Mouse (Mus musculus): ENCODE measurements around the gene Hspa13. TPM values are rescaled to one million over a fixed set of nuclear protein-coding genes. Genes with fewer than 3 reads are reported as not detected.

Gene Hspa13
- polyA plus RNA-seq (2014; fragmentation: Illumina TruSeq; extraction: RNeasy Lipid Tissue Mini Kit (QIAGEN cat#74804); ENCODE audit: low read depth, low replicate concordance): 48.0 TPM

GRCm38 (mm10) chr16:75766388-75767249, at the start of gene Hspa13:
Gene Hspa13 (minus strand): TSS chr16:75767104.

Other genes with a start within 250 kb of the Hspa13 start
- gene Lipi, start 181.0 kb downstream of the Hspa13 start, polyA plus RNA-seq (2014; fragmentation: Illumina TruSeq; extraction: RNeasy Lipid Tissue Mini Kit (QIAGEN cat#74804); ENCODE audit: low read depth, low replicate concordance): 0.87 TPM
- gene Rbm11, start 174.3 kb downstream of the Hspa13 start, polyA plus RNA-seq (2014; fragmentation: Illumina TruSeq; extraction: RNeasy Lipid Tissue Mini Kit (QIAGEN cat#74804); ENCODE audit: low read depth, low replicate concordance): 4.6 TPM

All from testis, adult 10 weeks (tissue).